Mouse (Mus musculus) left cerebral cortex, adult 2 months (tissue): ENCODE measurements at regions not wholly inside any gene's neighbourhood (a gene's known extent, or its start where the extent isn't known, plus 50 kb on each side); places are given as distances from the start of the nearest gene placed in this dataset.

Experiments
- DNase-seq, 2 experiments: peaks; one replicate each; pipeline ENCODE4 v3.0.0; 2021 to 2022; ENCODE audit warnings: low spot score in 2 of 2, mixed read lengths in 1 of 2; ENCODE audit errors: extremely low spot score in 1 of 2
- H3K27ac ChIP-seq: fragments of 200-600 bp; 2 replicates; pipeline ENCODE4 v1.8.1; 2022
- H3K4me3 ChIP-seq: fragments of 200-600 bp; 2 replicates; pipeline ENCODE4 v1.8.1; 2022
- CTCF ChIP-seq: fragments of 200-600 bp; IDR thresholded peaks from 2 replicates; pipeline ENCODE4 v1.8.1; 2022; ENCODE audit warnings: antibody characterized with exemption, mild to moderate bottlenecking, moderate library complexity
- intact Hi-C: fragments of 180-260 bp; cut with DNase I; formaldehyde crosslinking; loops from one replicate; pipeline ENCODE4 v1.15.1; 2025

DNA sequence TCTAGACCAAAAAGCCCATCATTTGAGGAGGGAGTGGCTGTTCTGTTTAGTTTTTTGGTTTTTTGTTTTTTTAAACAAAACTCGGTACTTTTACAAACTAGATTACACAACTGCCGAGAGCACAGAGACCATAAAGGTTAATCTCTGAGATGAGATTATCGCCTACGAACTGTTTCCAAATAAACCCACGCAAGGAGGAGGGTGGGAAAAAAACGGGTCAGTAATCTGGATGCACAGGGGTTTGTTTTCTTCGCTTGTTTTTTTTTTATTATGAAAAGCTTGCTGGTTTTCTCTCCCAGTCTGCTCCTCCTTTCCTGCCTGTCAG is 316.9 kb downstream of the Parp8 start:
- no peak for DNase-seq
- H3K4me3 ChIP-seq, result no peak overlapping the region
- intact Hi-C loops, result loop anchor here (5.0 kb wide), 1 partner anchor 396 kb away; no protein-coding TSS in a partner anchor
- TF ChIP-seq CTCF, result no peak
- H3K27ac ChIP-seq, result no peak overlapping the region

DNA sequence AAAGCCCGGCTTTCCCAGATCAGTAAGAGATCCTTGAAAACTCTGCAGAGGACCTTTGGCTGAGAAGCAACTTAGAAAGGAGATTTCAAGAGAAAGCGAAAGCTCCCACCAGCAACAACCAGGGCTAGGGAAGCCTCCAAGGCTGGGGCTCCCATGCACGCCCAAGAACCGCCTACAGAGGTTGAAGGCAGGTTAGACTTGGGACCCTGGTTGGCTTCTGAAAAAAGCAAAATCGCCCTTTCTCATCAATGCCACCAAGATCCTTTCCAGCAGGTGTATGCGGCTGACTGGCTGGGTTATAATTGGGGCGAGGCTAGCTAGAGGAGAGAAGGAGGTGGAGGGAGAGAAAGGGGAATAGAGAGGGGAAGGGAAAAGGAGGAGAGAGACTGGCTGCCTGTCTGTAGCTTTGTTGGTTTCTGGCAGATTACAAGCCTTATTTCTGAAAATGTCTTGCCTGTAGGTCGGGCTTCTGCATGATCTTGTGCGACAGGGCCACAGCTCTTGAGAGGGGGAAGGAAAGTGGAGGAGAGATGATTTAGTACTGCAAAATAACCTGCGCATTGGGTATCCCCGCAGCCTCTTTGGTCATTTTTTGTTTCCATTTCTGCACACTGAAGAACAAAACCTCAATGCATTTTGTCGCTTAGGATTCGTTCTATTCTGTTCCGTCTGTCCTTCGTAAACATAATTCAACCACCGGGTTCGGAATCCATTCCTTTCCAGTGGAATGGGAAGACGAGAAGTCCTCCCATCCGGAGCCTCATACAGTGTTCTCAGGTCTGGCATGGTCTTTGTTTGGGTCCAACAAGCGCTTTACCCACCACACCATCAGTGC is 317.5 kb downstream of the Parp8 start:
- intact Hi-C loops, result loop anchor here (5.0 kb wide), 1 partner anchor 396 kb away; no protein-coding TSS in a partner anchor
- H3K27ac ChIP-seq, result no peak overlapping the region
- DNase-seq, result no peak
- H3K4me3 ChIP-seq, result no peak overlapping the region
- no peak for TF ChIP-seq CTCF

DNA sequence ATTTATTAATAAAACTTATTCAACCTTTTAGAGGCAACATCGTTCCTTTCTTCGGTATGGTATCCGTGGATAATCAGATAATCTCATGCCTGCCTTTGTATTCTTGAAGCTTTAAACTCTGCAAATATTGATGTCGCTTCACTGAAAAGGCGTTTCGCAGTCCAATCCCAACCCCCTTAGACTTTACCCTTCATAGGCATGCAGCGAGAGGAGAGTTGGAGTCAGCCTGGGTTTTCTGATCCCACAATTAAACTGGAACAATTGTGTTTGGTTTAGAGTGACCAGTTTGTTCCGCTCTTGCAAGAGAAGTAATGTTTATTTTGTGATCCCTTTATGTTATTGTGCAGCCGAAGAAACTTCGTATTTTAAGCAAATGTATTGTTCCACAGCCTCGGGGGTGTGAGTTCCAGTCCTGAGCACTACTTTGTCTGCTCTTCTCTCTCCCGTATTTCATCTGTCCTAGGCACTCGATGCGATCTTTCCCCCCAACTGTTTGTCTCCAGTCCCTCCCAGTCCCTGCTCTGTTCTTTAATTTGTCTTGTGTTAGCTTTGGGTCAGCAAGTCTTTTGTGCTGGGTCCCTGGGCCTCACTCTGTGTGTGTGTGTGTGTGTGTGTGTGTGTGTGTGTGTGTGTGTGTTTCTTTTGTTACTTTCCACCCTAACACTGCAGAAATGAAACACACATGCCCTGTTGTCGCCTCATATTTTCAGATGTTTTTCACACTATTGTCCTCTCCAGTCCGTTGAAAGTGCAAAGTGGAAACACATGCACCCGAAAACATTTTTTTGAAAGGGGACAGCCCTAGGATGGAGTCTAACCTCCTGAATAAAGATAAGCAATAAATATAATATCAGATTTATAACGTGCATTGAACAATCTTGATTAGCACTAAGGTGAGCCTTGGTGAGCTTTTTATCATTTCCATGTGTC is 318.7 kb downstream of the Parp8 start:
- H3K4me3 ChIP-seq, result no peak overlapping the region
- intact Hi-C loops, result loop anchor here (5.0 kb wide), 1 partner anchor 394 kb away; no protein-coding TSS in a partner anchor
- no peak for TF ChIP-seq CTCF
- no peak for DNase-seq
- no peak overlapping the region for H3K27ac ChIP-seq

DNA sequence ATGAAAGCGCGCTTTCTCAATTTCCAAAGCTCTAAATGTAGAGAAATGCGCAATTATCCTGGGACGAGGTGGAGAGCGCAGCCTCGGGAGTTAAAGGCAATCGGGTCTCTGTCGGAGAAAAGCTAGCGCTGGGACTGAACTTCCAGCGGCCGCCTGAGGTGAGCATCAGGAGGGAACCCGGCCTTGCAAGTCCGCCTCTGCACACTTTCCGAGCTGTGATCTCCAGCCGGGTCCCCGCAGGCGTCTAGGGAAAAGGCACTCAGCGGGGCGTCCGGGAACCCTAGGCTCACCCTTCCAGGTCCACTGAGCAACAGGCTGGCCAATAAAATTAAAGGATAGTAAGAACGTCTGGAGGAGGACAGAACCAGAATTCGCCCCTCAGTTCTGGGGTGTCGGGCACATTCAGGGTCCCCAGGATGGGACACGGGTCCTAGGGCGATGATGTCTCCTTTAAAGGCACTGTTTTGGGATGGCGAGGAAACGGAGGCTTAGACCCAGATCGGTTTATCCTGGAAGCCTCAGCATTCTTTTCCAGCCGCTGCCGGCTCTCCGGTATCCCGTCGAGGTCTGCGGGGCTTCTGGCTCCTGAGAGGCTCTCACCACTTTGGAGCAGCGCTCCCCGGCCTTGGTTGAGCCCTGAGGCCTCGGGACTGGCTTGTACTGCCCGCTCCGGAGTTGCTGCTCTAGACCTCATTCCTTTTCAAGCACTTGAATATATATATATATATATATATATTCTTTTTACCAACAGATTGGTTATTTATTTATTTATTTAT is 319.5 kb downstream of the Parp8 start:
- no peak for DNase-seq
- intact Hi-C loops, result loop anchor here (5.0 kb wide), 1 partner anchor 393 kb away; no protein-coding TSS in a partner anchor
- no peak for TF ChIP-seq CTCF
- no peak overlapping the region for H3K4me3 ChIP-seq
- H3K27ac ChIP-seq, result no peak overlapping the region

DNA sequence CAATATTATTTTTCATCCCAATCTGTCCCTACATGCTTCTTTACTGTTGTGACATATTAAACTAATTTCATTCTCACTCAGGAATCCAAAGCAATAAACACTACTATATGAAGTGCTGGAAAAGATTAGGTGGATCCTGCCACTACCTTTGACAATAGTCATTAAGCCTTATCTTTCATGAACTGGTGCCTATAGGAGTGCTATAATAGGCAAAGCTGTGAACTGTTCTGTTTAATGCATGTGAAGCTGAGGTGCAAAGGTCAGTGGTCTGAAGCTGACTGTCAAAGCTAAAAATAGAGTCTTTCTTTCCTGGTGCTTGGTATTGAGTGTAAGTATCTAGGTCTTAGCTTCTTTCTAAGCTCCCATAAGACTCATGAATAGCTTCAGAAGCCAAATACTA is 336.6 kb downstream of the Parp8 start:
- intact Hi-C loops, result no loop called here
- H3K27ac ChIP-seq, result no peak overlapping the region
- no peak overlapping the region for H3K4me3 ChIP-seq
- no peak for TF ChIP-seq CTCF
- no peak for DNase-seq
